Mouse (Mus musculus) T-helper 17 cell (primary cell): ENCODE data around the gene Letmd1.
"Not testable (repeated sequence)": the region's sequence is repeated elsewhere in the genome, so short reads cannot be mapped to it uniquely, and the experiment has no call there.

ENCODE experiments used
- in situ Hi-C, 2 experiments: fragments of 300-600 bp; cut with MboI, MseI; formaldehyde crosslinking; loops; 1 replicate in 1 of 2; 2 replicates in 1 of 2; pipeline ENCODE4 v1.15.1; 2025; ENCODE audit warnings: high pct_unique_total_duplicates in 2 of 2

Gene Letmd1

GRCm38 (mm10) chr15:100499506-100499905, 30.7 kb downstream of the Letmd1 start:
- in situ Hi-C loops = not testable (repeated sequence)

GRCm38 (mm10) chr15:100508454-100509167, 39.8 kb downstream of the Letmd1 start:
- in situ Hi-C loops = no loop called here

DNA sequence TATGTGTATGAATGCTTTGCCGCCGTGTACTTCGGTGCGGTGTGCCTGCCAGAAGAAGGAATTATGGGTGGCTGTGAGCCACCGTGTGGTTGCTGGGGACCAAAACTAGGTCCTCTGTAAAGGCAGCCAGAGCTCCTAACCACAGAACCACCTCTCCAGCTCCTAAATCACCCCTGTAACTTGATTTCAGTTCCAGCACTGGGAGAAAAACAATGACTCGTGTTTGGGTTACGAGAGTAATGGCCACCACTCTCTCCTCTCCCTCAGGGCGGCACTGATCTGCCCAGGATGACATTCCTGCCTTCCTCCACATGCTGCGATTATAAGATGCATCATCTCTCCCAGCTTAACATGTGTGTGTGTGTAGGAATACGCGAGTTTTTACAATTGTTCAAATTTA, 41.2 kb downstream of the Letmd1 start:
- in situ Hi-C loops = no loop called here

- in situ Hi-C loops = no loop called here
These were observed 44.6 kb downstream of the Letmd1 start for GRCm38 (mm10) chr15:100513387-100513786.

- in situ Hi-C loops = no loop called here
These were observed 46.3 kb downstream of the Letmd1 start for GRCm38 (mm10) chr15:100515121-100515520.

DNA sequence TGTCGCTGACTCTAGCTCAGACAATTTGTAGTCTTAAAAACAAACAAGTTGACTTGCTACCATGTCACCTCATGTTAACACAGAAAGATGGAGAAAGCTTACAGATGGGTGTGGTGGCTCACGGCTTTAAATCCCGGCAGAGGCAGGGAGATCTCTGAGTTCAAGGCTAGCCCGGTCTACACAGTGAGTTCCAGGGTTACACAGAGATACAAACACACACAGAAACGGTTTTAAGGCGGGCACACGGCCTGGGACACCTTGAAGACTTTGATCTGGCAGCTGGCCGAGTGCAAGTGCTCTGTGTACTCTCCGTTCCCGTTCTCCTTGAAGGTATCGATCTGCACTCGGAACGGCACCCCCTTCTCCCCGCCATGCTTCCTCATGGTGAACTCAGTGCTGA, 51.5 kb downstream of the Letmd1 start:
- in situ Hi-C loops = loop anchor here in 1 of 2 experiments (5.0 kb wide), 2 partner anchors 38 to 57 kb away; no protein-coding TSS in a partner anchor

DNA sequence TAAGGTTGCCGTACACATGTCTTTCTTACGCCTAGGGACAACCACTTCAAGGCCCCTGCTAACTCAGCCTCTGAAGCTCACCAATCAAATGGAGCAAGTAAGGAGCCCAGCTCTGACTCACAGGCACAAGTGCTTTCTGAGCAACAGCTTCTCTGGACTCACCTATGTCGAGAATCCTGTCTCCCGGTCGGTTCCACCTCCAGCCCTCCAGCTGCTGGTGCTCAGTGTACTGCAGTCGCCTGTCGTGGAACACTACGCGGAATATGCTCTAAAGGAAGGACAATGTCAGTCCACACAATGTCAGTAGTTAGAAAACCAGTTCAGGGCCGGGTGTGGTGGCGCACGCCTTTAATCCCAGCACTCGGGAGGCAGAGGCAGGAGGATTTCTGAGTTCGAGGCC, 56.6 kb downstream of the Letmd1 start:
- in situ Hi-C loops = no loop called here

DNA sequence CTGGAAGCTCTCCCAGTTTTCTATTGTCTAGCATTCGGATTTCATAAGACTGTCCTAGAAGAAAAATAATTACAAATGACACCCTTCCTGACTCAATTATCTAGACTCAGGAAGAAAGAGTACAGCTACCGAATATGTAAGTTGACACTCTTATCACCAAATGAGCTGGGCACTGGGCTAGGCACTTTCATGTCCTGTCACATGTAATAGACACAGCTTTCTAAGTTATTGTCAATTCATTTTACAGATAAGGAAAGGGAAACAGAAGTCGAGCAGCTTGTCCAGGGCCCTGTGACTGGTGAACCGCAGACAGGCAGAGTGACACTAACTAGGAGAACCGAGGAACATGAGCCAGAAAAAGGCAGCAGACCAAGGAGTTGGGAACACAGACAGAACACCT, 59.1 kb downstream of the Letmd1 start:
- in situ Hi-C loops = no loop called here
